9 mouse cellular contexts compared by ENCODE assay signal in the genomic region with DNA sequence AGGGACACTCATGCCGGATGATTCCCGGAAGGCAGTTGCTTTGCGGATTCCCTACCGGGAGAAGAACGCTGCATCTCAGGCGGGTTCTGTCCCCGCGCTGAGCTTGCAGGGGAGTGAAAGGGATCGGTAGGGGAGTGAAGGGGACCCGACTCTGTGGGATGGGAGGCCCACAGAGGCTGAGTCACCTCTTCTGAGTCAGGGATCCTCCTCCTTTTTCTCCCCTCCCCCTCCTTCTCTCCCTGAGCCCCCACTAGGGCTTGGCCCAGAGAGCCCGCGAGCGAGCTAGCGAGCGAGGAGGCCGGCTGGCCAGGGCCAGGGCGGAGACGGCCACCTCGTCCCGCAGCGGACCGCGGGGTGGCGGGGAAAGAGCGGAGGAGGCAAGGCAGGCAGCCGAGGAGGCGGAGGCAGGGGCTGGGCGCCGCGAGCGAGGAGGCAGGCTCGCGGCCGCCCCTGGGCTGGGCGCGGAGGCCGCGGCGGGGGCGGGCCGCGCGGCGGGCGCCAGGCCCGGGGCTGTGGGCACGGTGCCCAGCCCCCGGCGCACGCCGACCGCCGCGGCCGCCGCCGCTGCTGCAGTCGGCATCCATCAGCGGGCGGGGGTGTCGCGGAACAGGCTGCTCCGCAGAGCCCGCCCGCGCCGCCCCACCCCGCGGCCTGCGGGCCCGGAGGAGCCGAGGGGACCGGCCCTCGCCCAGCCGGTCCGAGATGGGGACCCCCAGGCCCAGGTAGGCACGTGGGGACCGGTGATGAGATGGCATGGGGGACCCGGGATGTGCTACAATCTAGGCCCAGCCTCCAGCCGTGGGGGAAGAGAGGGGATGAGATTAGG. TPM values are rescaled to one million over a fixed set of nuclear protein-coding genes. Genes with fewer than 3 reads are reported as not detected.
DNase-seq lines count a peak whose midpoint lies in the region; ATAC-seq and TF ChIP-seq lines count a peak whose summit lies in the region.
"Had no signal": no experiment of that assay in that cellular context is flagged by ENCODE, and none has a peak within 500 bp of the region (broad histone marks: within the 10 kb centered on the region; RNA-seq: fewer than 3 reads in every experiment).

No protein-coding gene starts in this region.

- H3K36me3 ChIP-seq in limb, embryonic 14.5 days (ENCODE audit: control insufficient read depth, insufficient read depth, low read length), result no peaks in the 10 kb centered on the region
- no peaks in the 10 kb centered on the region for H3K36me3 ChIP-seq in midbrain, embryonic 13.5 days
- H3K36me3 ChIP-seq in stomach, embryonic 15.5 days, result no peaks in the 10 kb centered on the region
- H3K36me3 ChIP-seq: G1E had no signal

- peak overlapping the region; percentile 87 for H3K4me2 ChIP-seq in limb, embryonic 14.5 days (replicated peaks; ENCODE audit: low read depth, low read length, severe bottlenecking)
- peak overlapping the region; percentile 96 for H3K4me2 ChIP-seq in midbrain, embryonic 13.5 days (replicated peaks)
- H3K4me2 ChIP-seq in stomach, embryonic 15.5 days, result peak overlapping the region; percentile 86

- peak overlapping the region; percentile 70 for H3K4me3 ChIP-seq in limb, embryonic 14.5 days (replicated peaks; ENCODE audit: low read length)
- H3K4me3 ChIP-seq in midbrain, embryonic 13.5 days (replicated peaks), result peak overlapping the region; percentile 65
- H3K4me3 ChIP-seq in stomach, embryonic 15.5 days (replicated peaks), result peak overlapping the region; percentile 70

- peaks cover 23% of the 10 kb centered on the region for H3K4me1 ChIP-seq in limb, embryonic 14.5 days (ENCODE audit: control insufficient read depth, insufficient read depth, low read length)
- H3K4me1 ChIP-seq in midbrain, embryonic 13.5 days (replicated peaks), result peaks cover 43% of the 10 kb centered on the region
- H3K4me1 ChIP-seq in stomach, embryonic 15.5 days, result peaks cover 33% of the 10 kb centered on the region

- peak overlapping the region; percentile 86 for H3K9ac ChIP-seq in limb, embryonic 14.5 days (ENCODE audit: low read depth, low read length, severe bottlenecking)
- peak overlapping the region; percentile 94 for H3K9ac ChIP-seq in midbrain, embryonic 13.5 days (replicated peaks)
- H3K9ac ChIP-seq in stomach, embryonic 15.5 days, result peak overlapping the region; percentile 71

- 0 out of 2 replicates have a peak, but pooled peaks have one; percentile 72 for TF ChIP-seq POLR2A in limb, embryonic 14.5 days (IDR thresholded peaks at IDR 0.05; ENCODE audit: borderline replicate concordance, extremely low read depth, insufficient read depth, insufficient read length)

- no peaks in the 10 kb centered on the region for H3K9me3 ChIP-seq in limb, embryonic 14.5 days (ENCODE audit: control insufficient read depth, low read length)
- no peaks in the 10 kb centered on the region for H3K9me3 ChIP-seq in midbrain, embryonic 13.5 days
- H3K9me3 ChIP-seq in stomach, embryonic 15.5 days, result no peaks in the 10 kb centered on the region
- H3K9me3 ChIP-seq: G1E had no signal

- no peaks in the 10 kb centered on the region for H3K27me3 ChIP-seq in limb, embryonic 14.5 days (ENCODE audit: control insufficient read depth, insufficient read depth, low read length)
- 0 out of 2 replicates have a peak, but pooled peaks cover 2% of the 10 kb centered on the region for H3K27me3 ChIP-seq in midbrain, embryonic 13.5 days
- H3K27me3 ChIP-seq in stomach, embryonic 15.5 days (replicated peaks), result no peaks in the 10 kb centered on the region

- 2% methylated on average over 55 of the region's 80 CpGs for WGBS in limb, embryonic 14.5 days
- under 1% methylated on average over 48 of the region's 80 CpGs for WGBS in midbrain, embryonic 13.5 days
- WGBS in stomach, embryonic 15.5 days, result under 1% methylated on average over 58 of the region's 80 CpGs

- peak; percentile 69 for DNase-seq in layer of hippocampus, adult 11-12 months (ENCODE audit: low spot score)
- no peak for DNase-seq in layer of hippocampus, adult 9-10 months (ENCODE audit: low spot score)
- peak; percentile 87 for DNase-seq in embryo, embryonic 11 days
- peak; percentile 58 to 60 for DNase-seq in heart, adult 9 months (ENCODE audit: low spot score in 2 of 2)
- DNase-seq in kidney, adult 8-10 months, result peak; percentile 42 to 54
- DNase-seq in limb, embryonic 14.5 days (ENCODE audit: low spot score), result peak; percentile 77

- ATAC-seq in limb, embryonic 14.5 days (ENCODE audit: low FRiP score, low read depth), result peak; percentile 82
- ATAC-seq in midbrain, embryonic 13.5 days, result peak; percentile 81
- peak; percentile 70 for ATAC-seq in stomach, embryonic 15.5 days (ENCODE audit: insufficient read depth, low FRiP score, low read depth)

- peak overlapping the region; percentile 83 for H3K27ac ChIP-seq in limb, embryonic 14.5 days (replicated peaks; ENCODE audit: low read depth, low read length)
- peak overlapping the region; percentile 65 for H3K27ac ChIP-seq in midbrain, embryonic 13.5 days
- H3K27ac ChIP-seq in stomach, embryonic 15.5 days, result peak overlapping the region; percentile 86

RNA-seq across cellular contexts. Expression of gene Epb41l1, which starts 54.8 kb away (rescaled TPM):
- polyA plus RNA-seq in limb, embryonic 14.5 days (2012; rRNA removed), result 37.0 and 37.2 TPM in 2 replicates
- polyA plus RNA-seq in limb, embryonic 14.5 days (2014; fragmentation: Nextera tagmentation; extraction: Ambion mirVana), result 5.0 and 5.8 TPM in 2 replicates
- polyA plus RNA-seq in midbrain, embryonic 13.5 days (2015; fragmentation: Nextera tagmentation; extraction: Ambion mirVana), result 10.4 and 11.9 TPM in 2 replicates
- 3.0 and 3.3 TPM in 2 replicates for polyA plus RNA-seq in stomach, embryonic 15.5 days (2015; fragmentation: Nextera tagmentation; extraction: Ambion mirVana)
